Mouse (Mus musculus) fibroblast of lung, adult 2 months (primary cell): Measurements from ENCODE around the gene Apoc2.

Source experiments
- DNase-seq: peaks from one replicate; pipeline ENCODE4 v3.0.0-alpha.2; 2011; ENCODE audit warnings: low read depth

Apoc2 gene

GRCm38 (mm10) chr7:19678901-19679300, 1.2 kb upstream of the Apoc2 start:
- DNase-seq = no peak

GRCm38 (mm10) chr7:19676662-19677061, 1.1 kb downstream of the Apoc2 start:
- DNase-seq = no peak

DNA sequence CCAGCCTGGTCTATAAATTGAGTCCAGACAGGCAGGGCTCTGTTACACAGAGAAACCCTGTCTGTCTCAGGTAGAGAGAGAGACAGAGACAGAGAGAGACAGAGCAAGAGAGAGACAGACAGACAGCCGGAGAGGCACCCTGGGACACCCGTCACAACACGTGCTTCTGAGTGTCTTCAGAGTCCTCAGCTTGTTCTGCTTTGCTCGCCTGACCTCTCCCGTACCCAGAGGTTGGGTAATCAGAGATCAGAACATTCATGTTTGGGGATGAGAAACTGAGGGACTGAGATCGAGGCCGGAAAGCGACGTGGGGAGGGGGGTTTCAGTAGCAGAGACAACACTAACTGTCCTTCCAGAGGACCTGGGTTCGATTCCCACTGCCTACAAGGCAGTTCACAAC, 1.9 kb downstream of the Apoc2 start:
- no peak for DNase-seq

- no peak for DNase-seq
Observed at GRCm38 (mm10) chr7:19673083-19673699, 4.5 kb downstream of the Apoc2 start.

- no peak for DNase-seq
Observed at GRCm38 (mm10) chr7:19671511-19671910, 6.2 kb downstream of the Apoc2 start.

DNA sequence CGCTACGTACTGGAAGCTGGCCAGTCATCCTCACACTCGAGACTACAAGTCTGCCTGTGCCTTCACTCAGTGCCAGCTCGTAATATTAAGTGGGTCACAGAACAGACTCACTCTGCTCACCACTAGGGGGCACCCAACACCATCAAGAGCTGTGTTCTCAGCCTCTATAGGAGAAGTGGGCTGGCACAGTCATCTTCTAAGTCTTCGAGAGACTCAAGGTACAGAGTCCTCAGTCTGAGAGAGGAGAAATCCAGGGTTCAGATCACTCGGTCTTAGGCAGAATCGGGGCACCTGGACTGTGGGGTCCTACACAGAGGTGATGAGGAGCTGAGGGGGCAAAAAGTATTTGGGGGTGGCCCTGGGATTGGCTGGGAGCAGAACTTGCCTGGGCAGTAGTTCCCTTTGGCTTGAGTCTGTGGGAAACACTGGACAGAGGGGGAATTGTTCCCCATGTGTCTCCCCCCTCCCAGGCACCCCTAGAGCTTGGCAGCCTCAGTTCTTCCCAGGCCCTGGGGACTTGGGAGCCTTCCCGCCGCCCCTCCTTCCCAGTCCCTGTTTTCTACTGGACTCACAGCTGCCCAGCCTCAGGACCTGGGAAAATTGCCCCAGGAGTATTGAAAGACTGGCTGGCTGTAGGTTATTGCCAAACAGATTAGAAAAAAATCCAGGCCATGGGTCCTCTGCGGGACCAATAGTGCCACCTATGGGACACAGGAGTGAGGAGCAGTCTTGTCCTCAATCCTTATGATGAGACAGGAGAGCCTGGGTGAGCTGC, 8.6 kb downstream of the Apoc2 start:
- peak; percentile 87 for DNase-seq

DNA sequence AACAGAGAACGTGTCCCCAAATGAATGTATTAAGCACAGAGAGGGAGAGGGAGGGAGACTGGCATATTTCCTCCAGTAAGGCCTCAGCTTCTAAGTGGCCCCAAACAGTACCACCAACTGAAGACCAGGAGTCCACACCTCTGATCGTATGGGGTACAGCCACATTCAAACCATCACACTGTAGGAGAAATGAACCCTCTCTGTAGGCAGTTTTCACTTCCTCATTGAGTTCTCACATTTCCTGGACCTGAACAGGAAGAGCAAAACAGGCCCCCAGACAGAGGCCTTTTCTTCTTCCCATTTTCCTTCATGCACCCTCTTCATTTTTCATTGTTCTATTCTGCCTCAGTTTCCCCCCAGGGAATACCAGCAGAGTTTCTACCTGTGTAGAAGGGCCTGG, 10.3 kb downstream of the Apoc2 start:
- DNase-seq = no peak

GRCm38 (mm10) chr7:19666750-19667149, 11.0 kb downstream of the Apoc2 start:
- no peak for DNase-seq

GRCm38 (mm10) chr7:19664955-19665841, 12.5 kb downstream of the Apoc2 start, which contains the start of gene Clptm1:
Clptm1 (minus strand) TSS chr7:19665033.
- peak; percentile 94 for DNase-seq

DNA sequence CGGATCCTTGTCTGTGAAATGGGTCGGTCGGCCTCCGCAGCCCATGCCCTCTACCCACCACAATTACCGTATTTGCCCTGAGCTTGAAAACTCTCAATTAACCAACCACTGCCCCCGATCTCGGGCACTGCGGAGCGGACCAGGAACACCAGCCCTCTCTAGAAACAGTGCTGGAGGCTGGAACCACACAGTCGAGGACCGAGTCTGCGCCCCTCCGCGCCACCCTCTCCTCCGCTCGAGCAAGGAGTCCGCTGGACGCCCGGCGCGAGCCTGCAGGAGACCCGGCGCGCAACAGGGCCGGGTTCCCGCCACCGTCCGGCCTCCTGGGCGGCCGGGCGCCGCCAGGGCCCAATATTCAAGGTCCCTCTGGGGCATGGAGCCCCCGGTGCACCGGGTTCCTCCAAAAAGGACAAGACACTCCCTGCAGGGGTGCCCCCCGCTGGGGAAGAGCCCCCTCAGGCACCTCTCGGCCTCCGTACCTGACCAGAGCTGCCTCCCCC, 13.2 kb downstream of the Apoc2 start:
- peak; percentile 3 for DNase-seq

DNA sequence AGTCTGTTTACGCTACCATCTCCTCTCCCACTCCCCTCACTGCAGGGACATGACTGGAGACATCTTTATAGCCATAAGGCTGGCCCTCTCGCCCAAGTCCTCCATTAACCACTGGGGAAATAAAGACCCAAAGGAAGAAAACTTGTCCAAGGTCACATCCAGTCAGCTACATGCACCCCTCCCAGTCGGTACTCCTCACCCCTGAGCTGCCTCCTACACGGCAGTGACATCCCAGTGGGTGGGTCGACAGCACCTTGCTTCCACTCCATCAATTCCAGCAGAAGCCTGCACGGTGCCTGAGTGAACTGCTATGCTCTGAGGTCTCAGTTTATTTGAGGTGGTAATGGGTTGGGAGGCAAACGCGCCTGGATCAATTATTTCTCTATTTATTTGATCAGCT, 13.8 kb downstream of the Apoc2 start:
- no peak for DNase-seq

DNA sequence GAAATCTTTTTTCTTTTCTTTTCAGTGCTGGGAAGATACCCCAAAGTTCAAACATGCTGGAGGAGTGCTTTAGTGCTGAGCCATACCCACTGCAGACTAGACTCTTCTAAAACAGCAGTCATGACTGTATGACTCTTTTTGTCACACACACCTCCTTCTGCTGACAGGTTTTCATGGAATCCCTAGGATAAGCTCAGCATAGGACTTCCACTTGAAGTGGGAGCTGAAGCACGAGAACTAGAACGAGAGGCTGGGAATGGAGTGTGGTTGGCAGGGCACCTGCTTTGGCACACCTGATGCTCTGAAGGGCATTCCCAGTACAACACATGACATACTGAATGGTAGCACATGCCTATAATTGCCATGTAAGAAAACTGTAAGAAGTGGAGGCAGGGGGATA, 25.1 kb downstream of the Apoc2 start:
- no peak for DNase-seq

DNA sequence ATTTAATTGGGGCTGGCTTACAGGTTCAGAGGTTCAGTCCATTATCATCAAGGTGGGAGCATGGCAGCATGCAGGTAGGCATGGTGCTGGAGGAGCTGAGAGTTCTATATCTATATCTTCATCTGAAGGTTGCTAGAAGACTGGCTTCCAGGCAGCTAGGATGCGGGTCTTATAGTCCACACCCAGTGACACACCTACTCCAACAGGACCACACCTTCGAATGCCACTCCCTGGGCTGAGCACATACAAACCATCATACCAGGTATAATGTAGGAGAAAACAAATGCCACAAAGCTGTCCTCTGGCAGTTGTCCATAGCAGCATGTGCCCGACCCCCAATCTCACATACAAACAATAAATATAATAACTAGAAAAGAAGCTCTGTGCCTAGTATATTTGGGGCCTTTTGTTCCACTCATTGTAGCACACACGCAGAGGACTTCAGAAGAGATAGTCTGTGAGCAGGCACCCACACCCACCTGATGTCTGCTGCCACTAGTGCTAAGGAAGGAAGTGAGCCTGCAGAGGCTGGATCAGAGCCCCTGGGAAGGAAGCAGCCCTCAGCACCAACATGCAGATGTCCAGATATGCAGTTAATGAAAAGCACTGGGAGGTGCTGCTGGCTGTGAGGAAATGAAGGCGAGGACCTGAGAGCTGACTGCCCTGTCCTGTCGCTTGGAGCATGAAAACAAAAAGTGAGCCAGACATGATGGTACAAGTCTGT, 26.5 kb downstream of the Apoc2 start:
- DNase-seq = no peak

DNA sequence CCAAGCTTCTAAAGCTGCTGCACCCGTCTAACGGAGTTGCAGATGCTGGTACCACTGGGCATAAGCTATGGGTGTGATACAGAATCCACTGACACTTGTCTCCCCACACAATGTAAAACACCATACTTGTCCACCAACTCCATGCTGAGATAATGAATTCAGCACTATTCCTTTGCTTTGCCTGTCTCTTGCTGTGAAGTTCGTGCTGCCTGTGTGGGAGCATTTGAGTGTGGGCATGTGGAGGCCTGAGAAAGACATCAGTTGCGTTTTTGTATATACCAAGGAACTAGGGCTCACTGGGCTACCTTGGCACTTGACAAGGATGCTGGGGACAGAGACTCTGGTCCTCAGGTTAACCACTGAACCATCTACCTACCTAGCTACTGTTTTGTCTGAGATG, 36.5 kb downstream of the Apoc2 start:
- DNase-seq = no peak

GRCm38 (mm10) chr7:19635074-19635827, 42.5 kb downstream of the Apoc2 start:
- DNase-seq = no peak

DNA sequence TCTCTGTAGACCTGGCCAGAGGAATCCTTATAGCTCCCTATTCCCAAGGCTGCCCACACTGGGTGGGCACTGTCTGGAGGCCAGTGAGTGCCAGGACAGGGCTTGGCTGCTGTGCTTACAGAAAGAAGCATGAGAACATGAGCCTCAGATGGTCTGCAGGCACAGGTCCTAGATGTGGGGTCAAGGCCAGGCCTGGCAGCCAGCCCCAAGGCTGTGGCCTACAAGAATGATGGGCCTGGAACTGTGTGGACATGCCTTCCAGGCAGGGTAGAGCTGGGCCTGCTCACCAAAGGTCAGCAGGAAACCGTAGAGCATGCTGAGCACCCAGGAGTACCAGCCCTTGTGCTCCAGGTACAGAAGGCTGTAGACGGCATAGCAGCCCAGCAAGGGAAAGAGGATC, 43.1 kb downstream of the Apoc2 start:
- DNase-seq = no peak

DNA sequence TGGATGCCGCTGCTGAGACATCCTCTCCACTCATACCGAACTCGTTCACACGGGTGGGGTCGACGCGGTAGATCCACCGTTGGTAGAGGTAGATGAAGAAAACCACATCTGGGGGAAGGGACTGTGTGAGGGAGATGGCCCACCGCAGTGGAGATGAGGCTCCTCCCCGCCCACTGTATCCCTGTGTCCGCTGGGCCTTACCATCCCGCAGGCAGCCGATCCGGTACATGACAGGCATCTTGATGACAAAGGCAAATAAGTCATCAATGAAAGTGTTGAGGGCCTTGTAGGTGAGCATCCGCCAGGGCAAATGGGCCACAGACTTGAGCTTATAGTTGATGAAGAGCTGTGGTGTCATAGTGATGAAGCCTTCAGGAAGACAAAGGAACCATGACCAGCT, 43.9 kb downstream of the Apoc2 start:
- no peak for DNase-seq

- no peak for DNase-seq
Observed at GRCm38 (mm10) chr7:19633197-19633596, 44.5 kb downstream of the Apoc2 start.

GRCm38 (mm10) chr7:19632720-19633119, 45.0 kb downstream of the Apoc2 start:
- no peak for DNase-seq

DNA sequence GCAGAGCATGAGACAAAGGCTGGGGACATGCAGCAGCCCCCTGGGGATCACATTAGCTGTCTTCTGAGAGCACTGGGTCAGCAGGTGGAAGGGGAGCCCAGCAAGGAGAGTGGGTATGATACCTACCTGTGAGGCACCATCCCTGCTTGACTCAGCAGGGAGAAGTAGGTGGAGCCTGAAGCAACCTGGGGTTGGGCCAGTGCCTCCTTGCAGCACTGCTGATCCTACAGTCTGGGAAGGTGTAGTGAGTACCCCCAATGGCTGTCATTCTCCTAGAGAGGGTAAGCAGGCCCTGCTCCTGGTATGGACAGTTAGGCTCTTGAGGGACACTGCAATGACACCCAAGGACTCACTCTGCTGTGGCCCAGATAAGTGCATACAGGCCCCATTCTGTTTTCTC, 45.5 kb downstream of the Apoc2 start:
- DNase-seq = no peak

DNA sequence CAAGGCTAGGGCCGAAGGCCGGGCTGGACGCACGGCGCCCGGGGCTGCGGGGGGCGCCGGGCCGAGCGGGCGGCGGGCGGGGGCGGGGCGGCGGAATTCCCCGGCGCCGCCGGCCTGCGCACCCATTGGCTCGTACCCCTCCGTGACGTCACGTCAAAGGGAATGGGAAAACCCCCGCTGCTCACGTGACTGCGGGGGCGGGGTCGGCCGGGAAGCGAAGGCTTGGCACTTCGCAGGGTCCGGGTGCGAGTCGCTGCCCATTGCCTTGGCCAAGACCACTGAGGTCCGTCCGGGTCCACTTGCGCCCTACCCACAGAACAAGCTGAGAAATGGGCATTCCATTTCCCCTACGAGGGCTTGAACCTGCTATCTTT, 48.4 kb downstream of the Apoc2 start, which contains the start of gene Relb:
Gene Relb, minus strand, starts transcription at position 78 of the 374 bp plus-strand sequence.
- DNase-seq = peak; percentile 44
